Mouse (Mus musculus): ENCODE measurements around the gene 1110008L16Rik.
"Not testable (repeated sequence)": the region's sequence is repeated elsewhere in the genome, so short reads cannot be mapped to it uniquely, and the experiment has no call there.

Gene 1110008L16Rik

GRCm38 (mm10) chr12:55299336-55299735, at the start of gene 1110008L16Rik:
1110008L16Rik (plus strand) TSS chr12:55299577.
- DNase-seq, result no peak

- not testable (repeated sequence) for DNase-seq
These were observed 37.4 kb upstream of the 1110008L16Rik start for GRCm38 (mm10) chr12:55261950-55262349.

- not testable (repeated sequence) for DNase-seq
These were observed 36.0 kb upstream of the 1110008L16Rik start for GRCm38 (mm10) chr12:55263385-55263784.

GRCm38 (mm10) chr12:55272243-55272642, 27.1 kb upstream of the 1110008L16Rik start:
- DNase-seq, result no peak

- not testable (repeated sequence) for DNase-seq
These were observed 21.8 kb upstream of the 1110008L16Rik start for GRCm38 (mm10) chr12:55277583-55277982.

- DNase-seq, result no peak
These were observed 1.3 kb upstream of the 1110008L16Rik start for GRCm38 (mm10) chr12:55298112-55298511.

- DNase-seq, result no peak
These were observed 1.5 kb downstream of the 1110008L16Rik start for GRCm38 (mm10) chr12:55300820-55301351.

GRCm38 (mm10) chr12:55301472-55302300, 2.3 kb downstream of the 1110008L16Rik start:
- DNase-seq, result peak; percentile 21

GRCm38 (mm10) chr12:55302485-55303441, 3.4 kb downstream of the 1110008L16Rik start, which contains the start of gene Ppp2r3c:
Ppp2r3c (minus strand) TSS chr12:55302998.
- peak; percentile 96 for DNase-seq

GRCm38 (mm10) chr12:55306371-55306770, 7.0 kb downstream of the 1110008L16Rik start:
- no peak for DNase-seq

GRCm38 (mm10) chr12:55307566-55307965, 8.2 kb downstream of the 1110008L16Rik start:
- DNase-seq, result no peak

- no peak for DNase-seq
These were observed 9.4 kb downstream of the 1110008L16Rik start for GRCm38 (mm10) chr12:55308731-55309130.

GRCm38 (mm10) chr12:55309501-55309900, 10.1 kb downstream of the 1110008L16Rik start:
- DNase-seq, result no peak

GRCm38 (mm10) chr12:55311841-55312240, 12.5 kb downstream of the 1110008L16Rik start:
- DNase-seq, result no peak

GRCm38 (mm10) chr12:55313901-55314300, 14.5 kb downstream of the 1110008L16Rik start:
- DNase-seq, result no peak

GRCm38 (mm10) chr12:55315192-55315591, 15.8 kb downstream of the 1110008L16Rik start:
- DNase-seq, result peak; percentile 90

- no peak for DNase-seq
These were observed 22.4 kb downstream of the 1110008L16Rik start for GRCm38 (mm10) chr12:55321642-55322291.

- DNase-seq, result no peak
These were observed 26.3 kb downstream of the 1110008L16Rik start for GRCm38 (mm10) chr12:55325702-55326101.

GRCm38 (mm10) chr12:55328784-55329183, 29.4 kb downstream of the 1110008L16Rik start:
- no peak for DNase-seq

GRCm38 (mm10) chr12:55329351-55329750, 30.0 kb downstream of the 1110008L16Rik start:
- DNase-seq, result no peak

- no peak for DNase-seq
These were observed 34.3 kb downstream of the 1110008L16Rik start for GRCm38 (mm10) chr12:55333662-55334061.

- not testable (repeated sequence) for DNase-seq
These were observed 39.1 kb downstream of the 1110008L16Rik start for GRCm38 (mm10) chr12:55338490-55338889.

Data from retina, postnatal 1 day (tissue).